Mouse (Mus musculus) heart, postnatal 0 days (tissue): ENCODE measurements around the gene Esrrg.

ENCODE experiments used
- CTCF ChIP-seq: IDR thresholded peaks from 2 replicates; pipeline ENCODE4 v1.5.1; 2016; ENCODE audit warnings: antibody characterized with exemption, control low read depth, low read depth
- EP300 ChIP-seq: IDR thresholded peaks from 2 replicates; pipeline ENCODE4 v1.6.1; 2016; ENCODE audit warnings: antibody characterized with exemption, low read depth

DNA sequence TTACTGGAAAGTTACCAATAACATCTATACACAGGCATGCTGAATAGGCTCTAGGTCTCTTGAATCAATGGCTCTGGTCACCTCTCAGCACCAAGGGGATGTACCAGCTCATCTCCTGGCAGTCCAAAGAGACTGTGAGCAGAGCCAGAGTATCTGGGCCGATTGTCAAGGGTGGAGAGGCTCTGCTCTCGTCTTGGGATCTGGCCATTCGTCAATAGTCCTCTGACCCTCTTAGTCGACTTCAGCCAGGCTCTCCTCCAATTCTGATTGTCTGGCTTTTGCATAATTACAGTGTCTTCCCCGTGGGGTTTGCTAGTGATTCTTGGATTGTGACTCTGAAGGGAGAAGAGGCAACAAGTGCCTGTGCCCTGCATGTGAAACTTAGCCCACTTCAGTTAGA lies 41.3 kb downstream of the Esrrg start:
- TF ChIP-seq EP300 (no peak), CTCF (no peak)
